Mouse (Mus musculus) ES-E14 (cell line): ENCODE measurements around the gene Zfp106.

Experiments
- HCFC1 ChIP-seq: IDR thresholded peaks from 2 replicates; pipeline ENCODE4 v1.6.1; 2012; ENCODE audit warnings: low read length, inconsistent platforms, borderline replicate concordance; ENCODE audit not compliant: insufficient read depth
- MAFK ChIP-seq: IDR thresholded peaks from 2 replicates; pipeline ENCODE4 v1.6.1; 2014; ENCODE audit warnings: mild to moderate bottlenecking, low read depth, low read length, inconsistent platforms; ENCODE audit not compliant: insufficient read depth
- ZC3H11A ChIP-seq: IDR thresholded peaks from 2 replicates; pipeline ENCODE4 v1.6.1; 2012; ENCODE audit warnings: low read depth, mild to moderate bottlenecking, inconsistent platforms, low read length, borderline replicate concordance
- ZNF384 ChIP-seq: IDR thresholded peaks from 2 replicates; pipeline ENCODE4 v1.6.1; 2012; ENCODE audit warnings: low read depth, low read length, inconsistent platforms

- TF ChIP-seq ZC3H11A (no peak), MAFK (no peak), HCFC1 (no peak), ZNF384 (no peak)
These were observed 18.9 kb downstream of the Zfp106 start for GRCm38 (mm10) chr2:120544732-120545131.
